Mouse (Mus musculus) kidney, adult 11 months (tissue): ENCODE measurements around the gene Cdk9.
A peak's percentile ranks its signal among the peaks of the same experiment; 100 is the strongest.

Experiments
- DNase-seq: peaks from one replicate; pipeline ENCODE4 v3.0.0; 2022

Cdk9 gene

GRCm38 (mm10) chr2:32712934-32713817 lies at the start of gene Cdk9:
Gene Cdk9 (minus strand): TSS chr2:32713076.
- DNase-seq, result peak; percentile 93

GRCm38 (mm10) chr2:32761859-32762258 lies 49.0 kb upstream of the Cdk9 start:
- no peak for DNase-seq

- DNase-seq, result no peak
Measured at GRCm38 (mm10) chr2:32761361-32761760, 48.5 kb upstream of the Cdk9 start.

- no peak for DNase-seq
Measured at GRCm38 (mm10) chr2:32759001-32759400, 46.1 kb upstream of the Cdk9 start.

- peak; percentile 67 for DNase-seq
Measured at GRCm38 (mm10) chr2:32758503-32758902, 45.6 kb upstream of the Cdk9 start.

- peak; percentile 98 for DNase-seq
Measured at GRCm38 (mm10) chr2:32757056-32757845, 44.4 kb upstream of the Cdk9 start, which contains the start of gene Tor2a. Gene Tor2a (plus strand): TSS chr2:32757234.

GRCm38 (mm10) chr2:32756674-32757055 lies 43.8 kb upstream of the Cdk9 start:
- no peak for DNase-seq

- DNase-seq, result no peak
Measured at GRCm38 (mm10) chr2:32752181-32752580, 39.3 kb upstream of the Cdk9 start.

- DNase-seq, result no peak
Measured at GRCm38 (mm10) chr2:32751665-32752033, 38.8 kb upstream of the Cdk9 start.

- peak; percentile 91 for DNase-seq
Measured at GRCm38 (mm10) chr2:32750887-32751664, 38.2 kb upstream of the Cdk9 start.

GRCm38 (mm10) chr2:32750199-32750598 lies 37.3 kb upstream of the Cdk9 start:
- DNase-seq, result no peak

- no peak for DNase-seq
Measured at GRCm38 (mm10) chr2:32749082-32749481, 36.2 kb upstream of the Cdk9 start.

GRCm38 (mm10) chr2:32744272-32744982 lies 31.6 kb upstream of the Cdk9 start:
- DNase-seq, result no peak

- no peak for DNase-seq
Measured at GRCm38 (mm10) chr2:32742173-32742531, 29.3 kb upstream of the Cdk9 start.

GRCm38 (mm10) chr2:32741273-32742172 lies 28.6 kb upstream of the Cdk9 start:
- DNase-seq, result no peak

GRCm38 (mm10) chr2:32740916-32741272 lies 28.0 kb upstream of the Cdk9 start, which contains the start of gene 6330409D20Rik:
Gene 6330409D20Rik (minus strand): TSS chr2:32741016.
- no peak for DNase-seq

- no peak for DNase-seq
Measured at GRCm38 (mm10) chr2:32739311-32739710, 26.4 kb upstream of the Cdk9 start.

GRCm38 (mm10) chr2:32737008-32737407 lies 24.1 kb upstream of the Cdk9 start:
- no peak for DNase-seq

GRCm38 (mm10) chr2:32736306-32736829 lies 23.5 kb upstream of the Cdk9 start:
- no peak for DNase-seq

- DNase-seq, result peak; percentile 77
Measured at GRCm38 (mm10) chr2:32734933-32735332, 22.1 kb upstream of the Cdk9 start.

GRCm38 (mm10) chr2:32734480-32734879 lies 21.6 kb upstream of the Cdk9 start:
- no peak for DNase-seq
